Mouse (Mus musculus) CH12.LX (cell line): Measurements from ENCODE around the gene Zbtb21. TPM values are rescaled to one million over a fixed set of nuclear protein-coding genes. Genes with fewer than 3 reads are reported as not detected.
"Not testable (repeated sequence)": the region's sequence is repeated elsewhere in the genome, so short reads cannot be mapped to it uniquely, and the experiment has no call there.

Source experiments
- DNase-seq: peaks from one replicate; pipeline ENCODE4 v3.0.0-alpha.2; 2013; ENCODE audit errors: extremely low read depth
- H3K27ac ChIP-seq: 2 replicates; pipeline ENCODE4 v1.5.1; 2012; ENCODE audit warnings: low read depth, mild to moderate bottlenecking, control low read depth, moderate library complexity; ENCODE audit not compliant: insufficient read depth
- H3K27me3 ChIP-seq: replicated peaks from 2 replicates; pipeline ENCODE3; 2012; ENCODE audit warnings: inconsistent platforms
- H3K36me3 ChIP-seq, 2 experiments: replicated peaks in 1 of 2; 2 replicates each; pipeline versions ENCODE3 to v1.6.1; 2012; ENCODE audit warnings: inconsistent platforms in 1 of 2, low read length in 1 of 2, mild to moderate bottlenecking in 1 of 2, mixed read lengths in 1 of 2, moderate library complexity in 1 of 2; ENCODE audit not compliant: control insufficient read depth in 1 of 2, insufficient read depth in 1 of 2
- H3K4me1 ChIP-seq, 2 experiments: 2 replicates each; pipeline ENCODE4 v1.6.1; 2012; ENCODE audit warnings: inconsistent platforms in 1 of 2, moderate library complexity in 1 of 2; ENCODE audit not compliant: insufficient read depth in 2 of 2, control insufficient read depth in 1 of 2
- H3K4me2 ChIP-seq: 2 replicates; pipeline ENCODE4 v1.6.1; 2012; ENCODE audit warnings: low read depth, mild to moderate bottlenecking, control low read depth; ENCODE audit not compliant: poor library complexity, insufficient read depth, severe bottlenecking
- H3K4me3 ChIP-seq, 3 experiments: fragments of 150-350 bp in 1 of 3; sonication (generic) in 1 of 3; replicated peaks in 1 of 3; 2 replicates each; pipeline versions ENCODE3 to v1.5.1; 2011 to 2012; ENCODE audit warnings: low read depth in 2 of 3, low read length in 2 of 3, mild to moderate bottlenecking in 2 of 3, moderate library complexity in 2 of 3, control low read depth in 1 of 3, improper control_type of control experiment in 1 of 3, inconsistent platforms in 1 of 3, mixed read lengths in 1 of 3; ENCODE audit not compliant: poor library complexity in 1 of 3
- H3K79me2 ChIP-seq: replicated peaks from 2 replicates; pipeline ENCODE4 v1.6.1; 2012; ENCODE audit warnings: mild to moderate bottlenecking, moderate library complexity; ENCODE audit not compliant: control insufficient read depth, poor library complexity, insufficient read depth, severe bottlenecking; ENCODE audit errors: extremely low read depth
- H3K9ac ChIP-seq: 2 replicates; pipeline ENCODE4 v1.6.1; 2012; ENCODE audit warnings: low read depth, mild to moderate bottlenecking, control low read depth, moderate library complexity; ENCODE audit not compliant: insufficient read depth
- H3K9me3 ChIP-seq: replicated peaks from 2 replicates; pipeline ENCODE3; 2012; ENCODE audit warnings: low read length, inconsistent platforms, mixed read lengths
- BHLHE40 ChIP-seq: IDR thresholded peaks from 2 replicates; pipeline ENCODE4 v1.6.1; 2011; ENCODE audit warnings: mild to moderate bottlenecking, low read depth, low read length, improper control_type of control experiment
- CHD1 ChIP-seq: IDR thresholded peaks from 2 replicates; pipeline ENCODE4 v1.6.1; 2012; ENCODE audit warnings: low read depth, low read length, improper control_type of control experiment, inconsistent platforms
- E2F4 ChIP-seq: IDR thresholded peaks from 2 replicates; pipeline ENCODE4 v1.6.1; 2011; ENCODE audit warnings: low read depth, low read length, improper control_type of control experiment; ENCODE audit not compliant: insufficient replicate concordance
- EP300 ChIP-seq: IDR thresholded peaks from 2 replicates; pipeline ENCODE4 v1.6.1; 2011; ENCODE audit warnings: low read length, improper control_type of control experiment
- GABPA ChIP-seq: IDR thresholded peaks from 2 replicates; pipeline ENCODE4 v1.6.1; 2012; ENCODE audit warnings: low read depth, low read length, improper control_type of control experiment, inconsistent platforms; ENCODE audit not compliant: insufficient replicate concordance
- MAX ChIP-seq: IDR thresholded peaks from 2 replicates; pipeline ENCODE4 v1.6.1; 2011; ENCODE audit warnings: low read length, improper control_type of control experiment
- MXI1 ChIP-seq: IDR thresholded peaks from 2 replicates; pipeline ENCODE4 v1.6.1; 2011; ENCODE audit warnings: mild to moderate bottlenecking, low read depth, low read length, improper control_type of control experiment
- MYC ChIP-seq: IDR thresholded peaks from 2 replicates; pipeline ENCODE4 v1.6.1; 2011; ENCODE audit warnings: low read depth, mild to moderate bottlenecking, improper control_type of control experiment, low read length
- PAX5 ChIP-seq: IDR thresholded peaks from 2 replicates; pipeline ENCODE4 v1.6.1; 2012; ENCODE audit warnings: low read length, inconsistent platforms, mixed read lengths
- SIN3A ChIP-seq: IDR thresholded peaks from 2 replicates; pipeline ENCODE4 v1.6.1; 2012; ENCODE audit warnings: low read length, improper control_type of control experiment, inconsistent platforms
- SMC3 ChIP-seq: IDR thresholded peaks from 2 replicates; pipeline ENCODE4 v1.6.1; 2011; ENCODE audit warnings: low read depth, low read length, improper control_type of control experiment
- TCF12 ChIP-seq: IDR thresholded peaks from 2 replicates; pipeline ENCODE4 v1.6.1; 2014; ENCODE audit warnings: low read depth, mild to moderate bottlenecking, inconsistent platforms, low read length, improper control_type of control experiment
- UBTF ChIP-seq: IDR thresholded peaks from 2 replicates; pipeline ENCODE4 v1.6.1; 2012; ENCODE audit warnings: low read depth, mild to moderate bottlenecking, inconsistent platforms, low read length, improper control_type of control experiment, moderate library complexity
- ZC3H11A ChIP-seq: IDR thresholded peaks from 2 replicates; pipeline ENCODE4 v1.6.1; 2012; ENCODE audit warnings: low read depth, mild to moderate bottlenecking, inconsistent platforms, low read length, improper control_type of control experiment
- ZKSCAN1 ChIP-seq: IDR thresholded peaks from 2 replicates; pipeline ENCODE4 v1.6.1; 2012; ENCODE audit warnings: low read depth, inconsistent platforms, low read length, improper control_type of control experiment, borderline replicate concordance
- ZNF384 ChIP-seq: IDR thresholded peaks from 2 replicates; pipeline ENCODE4 v1.6.1; 2012; ENCODE audit warnings: low read depth, low read length, improper control_type of control experiment, inconsistent platforms
- dilution Hi-C: fragments of 300-500 bp; cut with MboI; formaldehyde crosslinking; loops from 2 replicates; pipeline ENCODE4 v1.14.3; 2020; ENCODE audit warnings: low sequenced_read_pairs; ENCODE audit not compliant: extremely low pct_unique_long_range_greater_than_20kb, extremely low pct_ligation_motif_present
- in situ Hi-C: fragments of 300-500 bp; cut with MboI; formaldehyde crosslinking; loops from 3 replicates; pipeline ENCODE4 v1.14.3; 2019; ENCODE audit warnings: low sequenced_read_pairs, low pct_ligation_motif_present, low pct_unique_long_range_greater_than_20kb, mixed read lengths
- polyA plus RNA-seq: library from polyadenylated mRNA; unstranded; fragments of >175 nt; gene quantifications from 2 replicates; pipeline ENCODE4 v1.2.1, GENCODE M21; 2012; ENCODE audit warnings: low read depth; ENCODE audit not compliant: insufficient read length
- total RNA-seq, 2 experiments: library from RNA; depleted of rRNA; stranded (reverse); fragments of 300-350 nt in 1 of 2; fragments of >200 nt in 1 of 2; gene quantifications; 2 replicates each; pipeline ENCODE4 v1.2.3; 2012 to 2014

Zbtb21 gene
- total and polyA plus RNA-seq, 3 experiments: 9.9 to 24.8 (median 13.2) TPM

DNA sequence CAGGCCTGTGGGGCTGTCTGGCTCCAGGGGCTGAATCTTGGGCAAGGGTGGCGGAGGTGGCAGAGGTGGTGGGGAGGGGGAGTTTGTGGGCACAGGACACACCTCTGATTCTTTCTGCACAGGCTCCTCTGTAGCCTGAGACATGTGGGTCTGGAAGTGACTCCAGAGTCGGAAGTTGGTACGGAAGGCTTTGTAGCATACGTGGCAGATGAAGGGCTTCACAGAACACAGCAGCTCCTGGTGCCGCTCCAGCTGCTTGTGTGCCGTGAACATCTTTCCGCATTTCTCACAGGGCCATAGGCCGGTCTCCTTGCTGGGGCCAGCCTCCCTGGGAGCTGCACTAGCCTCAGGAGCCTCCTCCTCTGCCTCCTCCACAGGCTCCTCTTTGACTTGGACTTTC is 12.4 kb downstream of the Zbtb21 start:
- dilution Hi-C loops: no loop called here
- DNase-seq: no peak
- peaks cover 45 to 74% of the 10 kb centered on the region in 2 experiments for H3K36me3 ChIP-seq
- H3K27ac ChIP-seq: no peak overlapping the region
- H3K4me1 ChIP-seq: peaks cover 3 to 8% of the 10 kb centered on the region in 2 experiments; a peak in 2 of 4 replicates
- TF ChIP-seq CHD1 (no peak), BHLHE40 (no peak), TCF12 (no peak), EP300 (no peak), ZC3H11A (no peak), GABPA (no peak), PAX5 (no peak), ZKSCAN1 (no peak), MYC (no peak), MXI1 (no peak), E2F4 (no peak), ZNF384 (no peak), MAX (no peak), SMC3 (no peak), UBTF (no peak), SIN3A (no peak)
- TF ChIP-seq, all 38 proteins: peak for 0
- Histone ChIP-seq H3K9me3 (no peaks in the 10 kb centered on the region), H3K79me2 (no peaks in the 10 kb centered on the region), H3K27me3 (no peaks in the 10 kb centered on the region), H3K4me3 (no peak overlapping the region), H3K9ac (no peak overlapping the region), H3K4me2 (no peak overlapping the region)
- in situ Hi-C loops: no loop called here

GRCm38 (mm10) chr16:97948836-97949235 is 13.6 kb downstream of the Zbtb21 start:
- H3K9me3 ChIP-seq: no peaks in the 10 kb centered on the region
- no peak overlapping the region for H3K4me2 ChIP-seq
- no peak overlapping the region for H3K27ac ChIP-seq
- in situ Hi-C loops (no loop called here), dilution Hi-C loops (no loop called here)
- TF ChIP-seq BHLHE40 (0 out of 2 replicates have a peak, but pooled peaks have one; percentile 18), ZNF384 (no peak)
- peaks cover 3 to 8% of the 10 kb centered on the region in 2 experiments; a peak in 2 of 4 replicates for H3K4me1 ChIP-seq
- H3K79me2 ChIP-seq: no peaks in the 10 kb centered on the region
- peak; percentile 69 for DNase-seq
- H3K9ac ChIP-seq: no peak overlapping the region
- H3K36me3 ChIP-seq: peaks cover 42 to 67% of the 10 kb centered on the region in 2 experiments
- H3K27me3 ChIP-seq: no peaks in the 10 kb centered on the region
- no peak overlapping the region for H3K4me3 ChIP-seq

DNA sequence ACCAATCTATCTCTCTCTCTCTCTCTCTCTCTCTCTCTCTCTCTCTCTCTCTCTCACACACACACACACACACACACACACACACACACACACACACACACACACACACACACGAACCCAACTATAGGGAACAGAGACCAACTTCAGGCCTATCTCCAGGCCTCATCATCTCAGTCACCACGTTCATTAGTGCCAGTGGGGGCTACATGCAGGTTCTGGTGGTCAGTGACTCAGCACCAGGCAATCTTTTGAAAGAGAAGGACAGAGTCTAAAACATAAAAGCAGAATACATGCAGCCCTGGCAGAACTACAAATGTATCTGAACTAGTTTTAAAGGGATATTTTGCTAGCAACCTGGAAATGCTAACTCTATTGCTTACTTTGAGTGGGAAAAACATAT is 15.4 kb downstream of the Zbtb21 start:
- H3K27me3 ChIP-seq, DNase-seq, H3K79me2 ChIP-seq, H3K9ac ChIP-seq, H3K4me2 ChIP-seq, H3K9me3 ChIP-seq, dilution Hi-C loops, in situ Hi-C loops, H3K4me1 ChIP-seq, H3K27ac ChIP-seq, H3K4me3 ChIP-seq: not testable (repeated sequence)
- H3K36me3 ChIP-seq: peaks cover 27 to 49% of the 10 kb centered on the region in 2 experiments
